Mouse (Mus musculus) c-Kit-positive CD71-negative TER-119-negative erythroid progenitor cells, embryonic 14.5 days (primary cell): ENCODE data around the gene Scpep1.
"Not testable (repeated sequence)": the region's sequence is repeated elsewhere in the genome, so short reads cannot be mapped to it uniquely, and the experiment has no call there.

Source experiments
- DNase-seq: peaks from one replicate; pipeline ENCODE4 v3.0.0-alpha.2; 2013; ENCODE audit warnings: low read depth

Gene Scpep1

GRCm38 (mm10) chr11:88955217-88955969 is at the start of gene Scpep1:
Gene Scpep1 (minus strand): TSS chr11:88955465.
- DNase-seq = peak; percentile 96

- DNase-seq = no peak
These were observed 48.5 kb upstream of the Scpep1 start for GRCm38 (mm10) chr11:89003726-89004125.

GRCm38 (mm10) chr11:89003078-89003477 is 47.8 kb upstream of the Scpep1 start:
- DNase-seq = no peak

DNA sequence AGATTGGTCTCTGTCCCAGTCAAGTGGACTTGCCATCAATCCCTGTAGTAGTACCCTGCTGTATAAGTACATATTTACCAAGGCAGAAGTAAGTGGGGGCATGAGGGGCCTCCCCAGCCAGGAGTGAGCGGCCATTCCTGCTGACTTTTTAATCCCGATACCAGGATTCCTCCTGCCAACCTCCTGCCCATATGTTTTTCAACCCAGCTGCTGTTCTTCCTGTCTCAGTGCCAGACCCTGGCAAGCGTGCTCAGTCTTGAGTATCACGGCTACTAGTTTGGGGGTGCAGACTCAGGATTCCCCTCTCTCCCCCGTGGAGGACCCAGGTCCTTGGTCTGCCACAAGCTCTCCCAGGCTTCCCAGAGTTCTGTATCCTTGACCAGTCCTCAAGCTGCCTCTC is 47.4 kb upstream of the Scpep1 start:
- DNase-seq = no peak

- no peak for DNase-seq
These were observed 46.8 kb upstream of the Scpep1 start for GRCm38 (mm10) chr11:89002068-89002467.

DNA sequence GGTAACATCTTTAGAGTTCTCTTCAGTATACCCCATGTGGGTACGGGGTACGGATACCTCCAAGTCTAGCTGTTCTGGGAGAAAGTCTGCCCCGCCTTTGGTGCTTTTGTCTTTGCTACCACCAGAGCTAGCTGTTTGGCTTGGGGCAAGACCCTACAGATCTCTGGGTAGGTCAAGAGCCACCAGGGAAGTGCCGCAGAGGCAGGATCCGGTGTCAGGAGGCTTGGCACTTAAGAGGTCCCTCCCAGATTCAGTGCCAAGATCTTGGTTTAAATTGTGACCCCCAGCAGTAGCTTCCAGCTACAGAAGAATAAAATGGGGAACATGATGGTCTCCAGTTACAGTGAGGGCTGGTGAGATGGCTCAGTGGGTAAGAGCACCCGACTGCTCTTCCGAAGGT is 46.3 kb upstream of the Scpep1 start:
- DNase-seq = no peak

DNA sequence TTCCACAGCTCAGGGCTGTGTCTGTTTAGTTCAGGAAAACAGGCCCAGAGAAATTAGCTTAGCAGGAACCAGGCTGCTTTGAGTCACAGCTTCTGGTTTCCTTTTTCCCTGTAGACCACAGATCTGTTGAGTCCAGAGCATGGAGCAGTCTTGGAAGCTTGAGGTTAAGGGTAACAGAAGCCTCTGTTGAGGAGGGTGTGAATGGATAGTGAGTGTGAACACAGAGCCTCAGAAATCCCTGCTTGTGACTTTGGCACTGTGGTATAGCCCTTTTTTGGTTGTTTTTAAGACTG is 45.2 kb upstream of the Scpep1 start:
- DNase-seq = no peak

DNA sequence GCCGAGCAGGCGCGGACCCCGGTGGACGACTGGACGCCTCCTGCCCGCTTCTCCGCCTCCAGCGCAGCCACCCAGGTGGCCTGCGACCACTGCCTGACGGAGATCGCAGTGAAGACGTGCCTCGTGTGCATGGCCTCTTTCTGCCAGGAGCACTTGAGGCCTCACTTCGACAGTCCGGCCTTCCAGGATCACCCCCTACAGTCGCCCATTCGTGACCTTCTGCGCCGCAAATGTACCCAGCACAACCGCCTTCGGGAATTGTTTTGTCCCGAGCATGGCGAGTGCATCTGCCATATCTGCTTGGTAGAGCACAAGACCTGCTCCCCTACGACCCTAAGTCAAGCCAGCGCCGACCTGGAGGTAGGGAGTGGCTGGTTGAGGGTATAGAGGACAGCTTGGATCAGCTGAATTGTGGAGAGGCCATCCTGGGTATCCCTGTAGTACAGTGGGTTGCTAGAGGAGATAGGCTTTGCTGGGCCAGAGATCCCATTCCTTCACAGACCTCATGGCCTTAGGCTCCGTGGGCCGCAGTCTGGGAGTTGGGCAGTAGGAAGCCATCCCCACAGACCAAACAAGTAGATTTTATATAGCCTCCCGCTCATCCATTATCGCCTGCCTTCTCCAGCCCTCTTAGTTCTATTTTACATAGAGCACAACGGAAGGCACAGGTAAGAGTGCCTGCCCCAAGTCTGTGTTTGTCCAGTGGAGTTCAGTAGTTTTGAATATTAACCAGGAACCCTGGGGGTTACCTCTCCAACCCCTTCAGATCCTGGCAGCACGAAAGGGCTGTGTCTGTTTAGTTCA is 44.7 kb upstream of the Scpep1 start:
- DNase-seq = no peak

DNA sequence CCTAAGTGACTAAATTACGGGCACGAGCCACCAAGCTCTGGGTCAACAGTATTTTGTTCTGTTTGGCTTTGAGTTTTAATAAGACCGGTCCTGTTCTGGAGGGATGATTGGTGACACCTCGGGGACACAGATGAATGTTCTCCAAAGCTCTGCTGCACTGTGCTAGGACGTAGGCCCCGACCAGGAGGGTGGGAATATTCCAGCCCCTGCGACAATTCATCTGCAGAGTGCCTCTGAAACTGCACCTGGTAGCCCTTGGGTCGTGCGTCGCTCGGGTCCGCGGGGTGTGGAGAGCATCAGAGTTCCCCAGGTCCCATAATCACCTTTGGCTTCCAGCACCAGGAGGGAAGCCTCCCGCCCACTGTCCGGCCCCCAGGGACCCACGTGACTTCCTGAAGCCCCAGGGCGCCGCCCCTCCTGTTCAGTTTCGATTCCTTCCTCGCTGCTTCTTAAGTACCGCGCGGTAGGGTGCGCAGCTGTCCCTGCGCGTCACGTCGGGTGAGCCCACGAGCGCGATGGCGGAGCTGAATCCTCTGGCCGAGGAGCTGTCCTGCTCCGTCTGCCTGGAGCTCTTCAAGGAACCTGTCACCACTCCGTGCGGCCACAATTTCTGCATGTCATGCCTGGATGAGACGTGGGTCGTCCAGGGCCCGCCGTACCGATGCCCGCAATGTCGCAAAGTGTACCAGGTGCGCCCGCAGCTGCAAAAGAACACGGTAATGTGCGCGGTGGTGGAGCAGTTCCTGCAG is 43.9 kb upstream of the Scpep1 start, which contains the start of gene Trim25:
TSS of gene Trim25 (plus strand) at position 403 of the 749 bp plus-strand sequence.
- DNase-seq = peak; percentile 94

DNA sequence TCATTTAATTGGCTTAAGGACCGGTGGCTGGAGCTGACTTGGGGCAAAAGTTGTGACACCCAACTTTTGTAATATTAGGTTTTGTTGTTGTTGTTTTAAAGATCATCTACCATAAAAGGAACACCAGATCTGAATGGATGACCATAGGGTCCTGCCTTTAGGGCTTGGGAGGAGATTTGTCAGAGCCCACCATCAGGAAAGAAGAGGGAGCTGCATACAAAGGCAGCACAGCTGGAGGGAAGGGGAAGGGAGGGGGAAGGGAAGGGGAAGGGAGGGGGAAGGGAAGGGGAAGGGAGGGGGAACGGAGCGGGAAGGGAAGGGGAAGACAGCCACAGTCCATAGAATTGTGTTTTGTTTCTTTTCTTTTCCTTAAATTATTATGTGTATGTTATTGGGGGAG is 43.1 kb upstream of the Scpep1 start:
- DNase-seq = no peak

DNA sequence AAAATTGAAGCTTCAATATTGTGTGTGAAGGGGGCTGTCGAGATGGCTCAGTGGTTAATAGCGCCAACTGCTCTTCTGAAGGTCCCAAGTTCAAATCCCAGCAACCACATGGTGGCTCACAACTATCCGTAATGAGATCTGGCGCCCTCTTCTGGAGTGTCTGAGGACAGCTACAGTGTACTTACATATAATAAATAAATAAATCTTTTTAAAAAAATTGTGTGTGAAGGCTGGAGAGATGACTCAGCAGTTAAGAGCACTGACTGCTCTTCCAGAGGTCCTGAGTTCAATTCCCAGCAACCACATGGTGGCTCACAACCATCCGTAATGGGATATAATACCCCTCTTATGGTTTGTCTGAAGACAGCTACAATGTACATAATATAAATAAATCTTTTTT is 42.1 kb upstream of the Scpep1 start:
- DNase-seq = not testable (repeated sequence)

GRCm38 (mm10) chr11:88996427-88996826 is 41.2 kb upstream of the Scpep1 start:
- no peak for DNase-seq

DNA sequence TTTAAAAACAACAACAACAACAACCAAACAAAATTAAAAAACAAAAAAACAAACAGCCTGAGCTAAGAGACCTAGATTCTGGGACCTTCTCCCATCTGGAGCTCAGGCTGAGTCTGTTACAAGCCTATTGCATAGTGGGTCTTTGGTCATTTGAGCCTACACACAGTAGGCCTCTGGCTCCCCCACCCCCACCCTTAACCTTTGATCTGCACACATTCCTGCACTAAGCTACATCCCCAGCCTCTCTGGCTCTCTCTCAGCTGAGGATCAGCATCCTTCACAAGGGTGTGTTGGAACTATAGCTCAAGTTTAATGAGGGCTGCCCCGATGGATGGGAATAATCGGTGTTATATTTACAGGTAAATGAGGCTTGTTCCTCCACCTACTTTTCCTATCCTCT is 40.4 kb upstream of the Scpep1 start:
- no peak for DNase-seq

DNA sequence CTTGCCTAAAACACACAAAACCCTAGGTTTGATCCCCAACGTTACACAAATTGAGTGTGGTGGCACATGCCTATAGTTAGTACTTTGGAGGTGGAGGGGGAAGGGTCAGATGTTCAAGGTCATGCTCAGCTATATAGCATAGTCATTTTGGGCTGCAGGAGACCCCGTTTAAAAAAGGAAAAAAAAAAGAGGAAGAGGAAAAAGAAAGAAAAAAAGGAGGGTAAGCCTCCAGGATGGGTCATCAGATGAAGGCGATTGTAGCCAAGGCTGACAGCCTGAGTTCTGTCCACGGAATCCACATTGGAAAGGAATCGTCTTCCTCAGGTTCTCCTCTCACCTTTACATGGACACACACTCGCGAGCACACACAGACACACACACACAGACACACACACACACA is 39.2 kb upstream of the Scpep1 start:
- no peak for DNase-seq

- DNase-seq = peak; percentile 81
These were observed 38.4 kb upstream of the Scpep1 start for GRCm38 (mm10) chr11:88993625-88994024.

DNA sequence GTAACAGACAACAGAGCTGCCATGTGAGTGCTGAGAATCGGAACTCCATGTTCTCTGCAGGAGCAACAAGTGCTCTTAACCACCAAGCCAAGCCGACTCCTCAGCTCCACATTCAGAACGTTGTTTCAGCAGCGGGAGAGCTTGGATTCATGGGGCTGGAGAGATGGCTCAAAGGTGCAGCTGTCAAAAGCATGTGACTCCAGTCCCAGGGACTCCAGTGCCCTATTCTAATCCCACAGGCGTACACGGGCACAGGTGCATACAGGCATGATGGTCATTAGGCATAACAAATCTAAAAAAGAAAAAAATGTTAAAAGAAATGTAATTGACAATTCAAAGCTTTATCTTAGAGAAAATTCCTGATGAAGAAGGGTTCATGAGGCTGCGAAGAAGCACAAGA is 37.9 kb upstream of the Scpep1 start:
- no peak for DNase-seq

- no peak for DNase-seq
These were observed 34.3 kb upstream of the Scpep1 start for GRCm38 (mm10) chr11:88989530-88989929.

GRCm38 (mm10) chr11:88988956-88989355 is 33.7 kb upstream of the Scpep1 start:
- DNase-seq = no peak

DNA sequence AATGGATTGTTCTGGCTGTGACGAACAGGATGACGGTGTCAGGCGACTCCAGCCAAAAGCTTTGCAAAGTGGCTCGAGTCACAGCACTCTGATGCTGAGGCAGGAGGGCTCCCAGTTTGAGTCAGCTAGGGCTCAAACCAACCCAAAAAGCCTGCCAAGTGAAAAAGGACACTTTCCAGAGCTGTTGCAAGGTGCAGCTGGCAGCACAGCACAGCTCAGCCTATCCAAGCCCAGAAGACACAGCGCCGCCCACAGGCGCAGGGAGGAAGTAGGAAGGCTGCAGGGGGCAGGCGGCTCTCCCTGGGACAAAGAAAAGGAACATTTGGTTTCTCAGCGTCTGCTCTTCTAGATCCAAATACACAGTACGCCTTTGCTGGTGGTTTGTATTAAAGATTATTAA is 31.4 kb upstream of the Scpep1 start:
- no peak for DNase-seq

GRCm38 (mm10) chr11:88981337-88981736 is 26.1 kb upstream of the Scpep1 start:
- no peak for DNase-seq

GRCm38 (mm10) chr11:88977188-88977587 is 21.9 kb upstream of the Scpep1 start:
- DNase-seq = no peak

GRCm38 (mm10) chr11:88976320-88976719 is 21.1 kb upstream of the Scpep1 start:
- no peak for DNase-seq
